Mouse (Mus musculus) heart, postnatal 0 days (tissue): ENCODE data around the gene Hmgb1.

Experiments
- CTCF ChIP-seq: IDR thresholded peaks from 2 replicates; pipeline ENCODE4 v1.5.1; 2016; ENCODE audit warnings: antibody characterized with exemption, control low read depth, low read depth
- EP300 ChIP-seq: IDR thresholded peaks from 2 replicates; pipeline ENCODE4 v1.6.1; 2016; ENCODE audit warnings: antibody characterized with exemption, low read depth

DNA sequence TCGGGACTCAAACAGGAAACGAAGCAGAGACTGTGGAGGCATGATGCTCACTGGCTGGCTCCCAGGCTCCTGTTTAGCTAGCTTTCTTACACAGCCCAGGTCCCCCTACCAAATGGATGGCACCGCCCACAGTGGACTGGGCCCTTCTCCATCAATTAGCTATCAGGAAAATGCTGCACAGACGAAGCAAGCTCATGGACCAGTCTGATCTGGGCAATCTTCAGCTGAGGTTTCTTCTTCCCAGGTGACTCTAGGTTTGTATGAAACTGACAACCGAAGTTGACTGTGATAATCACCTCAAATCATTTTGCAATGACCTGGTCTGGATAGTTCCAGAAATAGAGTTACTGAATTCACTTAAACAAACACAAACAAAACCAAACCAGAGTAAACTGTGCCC lies 94.8 kb downstream of the Hmgb1 start:
- TF ChIP-seq CTCF (no peak), EP300 (no peak)
